Mouse (Mus musculus): Measurements from ENCODE around the gene Rab3d. TPM values are rescaled to one million over a fixed set of nuclear protein-coding genes. Genes with fewer than 3 reads are reported as not detected.

Gene Rab3d
- polyA plus RNA-seq, 1 experiment from 2014 or later = 5.2 TPM

DNA sequence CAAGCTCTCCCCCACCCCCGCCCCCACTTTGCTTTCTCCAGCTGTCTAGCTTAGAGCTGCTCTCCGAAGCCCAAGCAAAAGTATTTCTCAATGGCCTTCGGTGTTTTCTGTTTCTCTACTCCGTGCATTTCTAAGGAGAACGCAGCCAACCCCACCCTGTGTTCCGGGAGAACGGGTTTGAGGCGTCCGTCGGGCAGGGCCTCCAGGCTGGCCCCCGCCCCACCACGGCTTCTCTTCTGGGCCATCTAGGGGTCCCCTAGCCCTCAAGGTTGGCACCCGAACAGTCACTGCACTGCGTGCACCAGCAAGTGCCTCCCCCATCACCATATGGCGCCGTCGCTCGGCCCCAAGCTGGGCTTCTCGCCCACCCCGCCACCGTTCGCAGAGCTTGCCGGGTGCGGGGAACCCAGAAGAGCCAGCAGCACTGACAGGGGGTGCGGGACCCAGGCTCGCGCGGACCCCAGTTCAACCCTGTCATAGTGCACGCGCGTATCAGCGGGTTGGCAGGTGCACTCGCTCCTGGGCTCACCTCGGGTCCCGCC is 428 bp downstream of the Rab3d start:
- DNase-seq (ENCODE audit: low spot score) = no peak
- WGBS = 2% methylated on average over 35 of the region's 35 CpGs
- Histone ChIP-seq H3K4me1 (ENCODE audit: control insufficient read depth, insufficient read depth, low read length) (peaks cover 5% of the 10 kb centered on the region), H3K36me3 (ENCODE audit: control insufficient read depth, insufficient read depth, low read length) (no peaks in the 10 kb centered on the region), H3K27me3 (ENCODE audit: control insufficient read depth, insufficient read depth, low read length) (peaks cover 12% of the 10 kb centered on the region), H3K4me3 (ENCODE audit: low read depth, low read length) (peak overlapping the region; percentile 60), H3K27ac (replicated peaks; ENCODE audit: low read depth, low read length) (no peak overlapping the region), H3K9me3 (ENCODE audit: control insufficient read depth, low read length) (no peaks in the 10 kb centered on the region), H3K4me2 (ENCODE audit: low read depth, severe bottlenecking) (peak overlapping the region; percentile 97), H3K9ac (ENCODE audit: low read length) (peak overlapping the region; percentile 53; the same call in 1 of the 2 replicates)
- ATAC-seq (ENCODE audit: insufficient number of reproducible peaks, low FRiP score, low TSS enrichment, low read depth) = no peak; the same call in 1 of the 2 replicates

DNA sequence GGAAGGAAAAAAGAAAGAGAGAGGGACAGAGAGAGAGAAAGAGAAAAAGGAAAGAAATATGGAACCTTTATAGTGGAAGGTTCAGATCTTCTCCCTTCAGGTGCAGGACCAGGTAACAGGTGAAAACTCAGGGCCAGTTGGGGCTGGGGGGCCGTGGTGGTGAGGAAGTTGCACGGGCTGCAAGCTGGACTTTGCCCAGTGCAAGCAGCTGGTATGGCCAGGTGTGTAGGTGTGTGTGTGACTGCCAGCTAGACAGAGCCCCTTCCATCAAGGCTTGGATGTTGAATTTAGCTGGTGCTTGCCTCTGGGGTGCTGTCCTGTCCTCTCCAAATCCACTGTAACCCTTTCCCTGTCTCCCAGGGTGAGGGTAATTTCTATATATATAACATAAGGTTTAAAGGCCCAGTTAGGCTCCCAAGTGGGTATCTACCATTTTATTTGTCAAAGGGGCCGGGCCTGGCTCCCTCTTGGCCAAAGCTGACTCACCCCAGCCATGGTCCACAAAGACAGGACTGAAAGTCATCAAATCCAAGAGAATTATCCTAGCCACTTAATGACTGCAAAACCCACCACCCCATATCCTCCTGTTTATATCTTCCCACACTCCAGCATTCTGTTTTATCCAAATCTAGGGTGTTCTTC is 1.0 kb downstream of the Rab3d start:
- H3K36me3 ChIP-seq (ENCODE audit: control insufficient read depth, insufficient read depth, low read length) = no peaks in the 10 kb centered on the region
- 53% methylated on average over 3 of the region's 3 CpGs for WGBS

DNA sequence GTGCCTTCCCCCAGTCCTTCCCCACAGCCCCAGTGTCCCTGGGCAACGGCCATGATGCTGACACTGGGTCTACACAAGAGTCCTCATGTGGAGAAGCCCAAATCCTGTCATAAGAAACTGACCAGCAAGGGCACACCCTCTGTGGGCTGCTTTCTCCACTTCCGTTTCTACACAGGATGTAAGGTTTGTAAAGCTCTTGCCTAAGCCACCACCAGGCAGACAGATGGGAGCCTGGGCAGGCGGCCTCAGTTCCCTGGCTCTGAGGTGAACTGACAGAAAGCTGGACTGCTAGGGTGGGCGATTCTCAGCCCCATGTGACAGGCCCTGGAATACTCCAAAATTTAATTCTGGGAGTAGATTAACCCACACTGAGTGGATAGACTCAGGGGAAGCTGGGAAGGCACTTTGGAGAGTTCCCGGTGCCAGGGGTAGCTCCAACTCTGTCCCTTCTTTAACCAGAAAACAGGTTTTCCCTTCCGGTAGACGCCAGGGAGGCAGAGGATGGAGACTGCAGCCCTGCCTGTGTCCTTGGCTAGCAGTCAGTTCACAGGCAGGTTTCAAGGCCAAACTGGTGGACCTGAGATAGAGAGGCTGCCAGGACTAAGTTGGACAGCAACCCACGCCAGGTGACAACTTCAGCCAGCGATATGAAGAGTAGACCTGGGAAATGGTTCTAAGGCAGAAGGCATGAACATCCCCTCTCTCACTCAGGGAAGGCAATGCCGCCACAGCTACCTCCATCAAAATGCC is 8.3 kb downstream of the Rab3d start:
- 76% methylated on average over 10 of the region's 10 CpGs for WGBS
- DNase-seq (ENCODE audit: low spot score) (no peak), ATAC-seq (ENCODE audit: insufficient number of reproducible peaks, low FRiP score, low TSS enrichment, low read depth) (no peak)
- no peaks in the 10 kb centered on the region for H3K36me3 ChIP-seq (ENCODE audit: control insufficient read depth, insufficient read depth, low read length)
- H3K4me2 ChIP-seq (ENCODE audit: low read depth, severe bottlenecking) = no peak overlapping the region
- H3K9me3 ChIP-seq (ENCODE audit: control insufficient read depth, low read length) = no peaks in the 10 kb centered on the region; the same call in 1 of the 2 replicates
- no peak overlapping the region for H3K9ac ChIP-seq (ENCODE audit: low read length)
- H3K4me1 ChIP-seq (ENCODE audit: control insufficient read depth, insufficient read depth, low read length) = no peaks in the 10 kb centered on the region
- H3K27me3 ChIP-seq (ENCODE audit: control insufficient read depth, insufficient read depth, low read length) = no peaks in the 10 kb centered on the region
- H3K4me3 ChIP-seq (ENCODE audit: low read depth, low read length) = no peak overlapping the region
- no peak overlapping the region for H3K27ac ChIP-seq (replicated peaks; ENCODE audit: low read depth, low read length)

More for the DNA sequence above, 1.0 kb downstream of the Rab3d start:
- no peak for ATAC-seq (ENCODE audit: insufficient number of reproducible peaks, low FRiP score, low TSS enrichment, low read depth)
- no peak overlapping the region for H3K4me3 ChIP-seq (ENCODE audit: low read depth, low read length)
- H3K4me2 ChIP-seq (ENCODE audit: low read depth, severe bottlenecking) = peak overlapping the region; percentile 97
- H3K9me3 ChIP-seq (ENCODE audit: control insufficient read depth, low read length) = no peaks in the 10 kb centered on the region; the same call in 1 of the 2 replicates
- H3K9ac ChIP-seq (ENCODE audit: low read length) = no peak overlapping the region
- peaks cover 5% of the 10 kb centered on the region for H3K4me1 ChIP-seq (ENCODE audit: control insufficient read depth, insufficient read depth, low read length)
- H3K27me3 ChIP-seq (ENCODE audit: control insufficient read depth, insufficient read depth, low read length) = peaks cover 12% of the 10 kb centered on the region
- H3K27ac ChIP-seq (replicated peaks; ENCODE audit: low read depth, low read length) = no peak overlapping the region
- DNase-seq (ENCODE audit: low spot score) = no peak

DNA sequence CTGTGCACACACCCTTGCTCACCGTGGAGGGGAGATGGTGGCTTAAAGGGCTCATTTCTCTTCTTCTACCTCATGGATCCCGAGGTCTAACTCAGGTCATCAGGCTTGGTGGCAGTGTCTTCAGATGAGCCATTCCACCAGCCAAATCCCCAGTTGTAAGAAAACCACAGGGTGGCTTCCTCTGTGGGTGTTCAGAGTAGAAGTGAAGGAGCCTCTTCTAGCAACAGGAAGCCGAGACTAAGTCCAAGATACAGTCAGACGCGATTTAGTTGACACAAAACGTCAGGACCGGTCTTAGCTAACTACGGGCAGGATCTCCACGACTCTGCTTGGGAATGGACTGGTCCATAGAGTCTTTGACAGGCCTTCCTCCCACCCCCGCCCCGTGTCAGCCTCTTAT is 9.8 kb downstream of the Rab3d start:
- WGBS = 81% methylated on average over 11 of the region's 11 CpGs
- H3K4me2 ChIP-seq (ENCODE audit: low read depth, severe bottlenecking) = no peak overlapping the region
- DNase-seq (ENCODE audit: low spot score) (no peak), ATAC-seq (ENCODE audit: insufficient number of reproducible peaks, low FRiP score, low TSS enrichment, low read depth) (no peak)
- H3K9me3 ChIP-seq (ENCODE audit: control insufficient read depth, low read length) = no peaks in the 10 kb centered on the region; the same call in 1 of the 2 replicates
- H3K4me3 ChIP-seq (ENCODE audit: low read depth, low read length) = no peak overlapping the region
- H3K27ac ChIP-seq (replicated peaks; ENCODE audit: low read depth, low read length) = no peak overlapping the region
- no peak overlapping the region for H3K9ac ChIP-seq (ENCODE audit: low read length)
- no peaks in the 10 kb centered on the region for H3K4me1 ChIP-seq (ENCODE audit: control insufficient read depth, insufficient read depth, low read length)
- no peaks in the 10 kb centered on the region for H3K27me3 ChIP-seq (ENCODE audit: control insufficient read depth, insufficient read depth, low read length)
- no peaks in the 10 kb centered on the region for H3K36me3 ChIP-seq (ENCODE audit: control insufficient read depth, insufficient read depth, low read length)

DNA sequence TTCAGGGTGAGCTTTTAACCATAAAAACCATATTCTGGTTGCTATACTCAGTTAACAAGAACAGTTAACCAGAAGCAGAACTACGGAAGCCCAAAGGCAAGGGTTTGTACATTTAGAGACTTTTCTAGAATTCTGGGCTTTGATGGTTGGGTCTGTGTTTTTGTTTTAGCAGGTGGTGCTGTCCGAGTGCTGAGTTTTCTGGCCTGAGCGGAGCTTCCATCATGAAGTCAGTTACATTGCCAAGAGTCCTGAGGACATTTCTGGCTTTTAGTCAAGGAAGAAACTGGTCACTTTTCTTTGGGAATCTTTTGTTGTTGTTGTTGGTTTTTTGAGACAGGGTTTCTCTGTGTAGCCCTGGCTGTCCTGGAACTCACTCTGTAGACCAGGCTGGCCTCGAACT is 14.0 kb downstream of the Rab3d start:
- Histone ChIP-seq H3K4me1 (ENCODE audit: control insufficient read depth, insufficient read depth, low read length) (no peaks in the 10 kb centered on the region), H3K36me3 (ENCODE audit: control insufficient read depth, insufficient read depth, low read length) (no peaks in the 10 kb centered on the region), H3K4me3 (ENCODE audit: low read depth, low read length) (no peak overlapping the region), H3K4me2 (ENCODE audit: low read depth, severe bottlenecking) (no peak overlapping the region), H3K27me3 (ENCODE audit: control insufficient read depth, insufficient read depth, low read length) (no peaks in the 10 kb centered on the region), H3K9ac (ENCODE audit: low read length) (no peak overlapping the region), H3K27ac (replicated peaks; ENCODE audit: low read depth, low read length) (no peak overlapping the region), H3K9me3 (ENCODE audit: control insufficient read depth, low read length) (no peaks in the 10 kb centered on the region)
- no peak for DNase-seq (ENCODE audit: low spot score)
- no peak for ATAC-seq (ENCODE audit: insufficient number of reproducible peaks, low FRiP score, low TSS enrichment, low read depth)
- 90% methylated on average over 4 of the region's 4 CpGs for WGBS

DNA sequence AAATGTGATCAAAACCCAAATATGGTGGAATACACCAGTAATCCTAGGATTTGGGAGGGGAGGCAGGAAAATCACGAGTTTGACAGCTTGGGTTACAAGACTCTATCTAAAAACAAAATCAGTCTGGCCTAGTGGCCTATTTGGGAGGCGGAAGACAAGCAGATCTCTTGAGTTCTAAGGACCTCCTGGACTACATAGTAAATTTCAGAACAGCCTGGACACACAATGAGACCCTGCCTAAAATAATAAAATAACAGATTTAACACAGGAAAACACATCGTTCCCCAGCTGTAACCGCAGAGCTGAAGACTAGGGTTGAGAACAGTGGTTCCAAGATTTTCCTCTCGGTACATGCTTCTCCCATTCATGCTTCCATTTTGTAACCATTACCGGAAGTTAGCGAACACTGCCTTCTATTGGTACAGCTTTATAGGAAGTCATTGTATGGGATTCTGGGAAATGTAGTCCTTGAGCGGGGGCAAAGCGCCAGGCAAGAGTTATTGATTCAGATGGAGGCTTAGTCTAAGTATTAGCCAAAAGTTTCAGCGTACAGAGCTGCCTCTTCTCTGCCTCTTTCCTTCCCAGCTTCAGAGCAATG is 16.7 kb downstream of the Rab3d start:
- Histone ChIP-seq H3K27me3 (ENCODE audit: control insufficient read depth, insufficient read depth, low read length) (0 out of 2 replicates have a peak, but pooled peaks cover 2% of the 10 kb centered on the region), H3K27ac (replicated peaks; ENCODE audit: low read depth, low read length) (no peak overlapping the region), H3K36me3 (ENCODE audit: control insufficient read depth, insufficient read depth, low read length) (no peaks in the 10 kb centered on the region), H3K9me3 (ENCODE audit: control insufficient read depth, low read length) (no peaks in the 10 kb centered on the region), H3K9ac (ENCODE audit: low read length) (peak overlapping the region; percentile 27), H3K4me3 (ENCODE audit: low read depth, low read length) (peak overlapping the region; percentile 31), H3K4me2 (ENCODE audit: low read depth, severe bottlenecking) (peak overlapping the region; percentile 48), H3K4me1 (ENCODE audit: control insufficient read depth, insufficient read depth, low read length) (no peaks in the 10 kb centered on the region)
- DNase-seq (ENCODE audit: low spot score) (peak; percentile 63), ATAC-seq (ENCODE audit: insufficient number of reproducible peaks, low FRiP score, low TSS enrichment, low read depth) (peak; percentile 79)
- 19% methylated on average over 10 of the region's 10 CpGs for WGBS

DNA sequence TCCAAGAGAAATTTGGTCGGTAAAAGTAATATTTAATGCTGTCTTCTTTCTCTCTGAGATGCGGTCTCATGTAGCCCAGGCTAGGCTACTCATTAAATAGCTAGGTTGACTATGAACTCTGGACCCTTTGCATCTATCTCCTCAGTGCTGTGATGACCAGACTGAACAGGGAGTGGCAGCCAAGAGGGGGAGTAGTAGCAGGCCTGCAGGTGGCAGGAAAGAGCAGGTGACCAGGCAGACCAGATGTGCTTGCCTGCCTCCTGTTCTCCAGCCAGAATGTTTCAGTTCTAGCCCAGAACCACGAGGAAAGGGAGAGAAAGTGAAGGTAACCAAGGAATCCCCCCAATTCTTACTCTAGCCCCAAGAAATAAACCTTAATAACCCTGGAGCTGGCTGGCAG is 28.8 kb downstream of the Rab3d start:
- H3K27me3 ChIP-seq (ENCODE audit: control insufficient read depth, insufficient read depth, low read length) = no peaks in the 10 kb centered on the region
- DNase-seq (ENCODE audit: low spot score) = no peak

DNA sequence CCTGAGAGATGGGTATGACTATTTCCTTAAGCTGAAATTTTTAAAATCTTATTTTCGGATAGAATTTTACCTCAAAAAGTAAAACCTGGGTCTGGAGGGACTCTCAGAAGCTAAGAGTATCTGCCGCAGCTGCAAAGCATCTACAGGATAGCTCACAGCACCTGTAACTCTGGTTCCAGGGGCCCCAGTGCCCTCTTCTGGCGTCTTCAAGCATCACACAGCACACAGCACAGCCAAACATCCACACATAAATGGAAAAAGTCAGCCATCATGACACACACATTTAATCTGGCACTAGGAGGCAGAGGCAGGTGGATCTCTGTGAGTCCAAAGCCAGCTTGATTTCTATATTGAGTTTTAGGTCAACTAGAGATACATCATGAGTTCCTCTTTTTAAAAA is 41.4 kb downstream of the Rab3d start:
- ATAC-seq (ENCODE audit: insufficient number of reproducible peaks, low FRiP score, low TSS enrichment, low read depth) (no peak), DNase-seq (ENCODE audit: low spot score) (no peak)
- H3K9me3 ChIP-seq (ENCODE audit: control insufficient read depth, low read length) = no peaks in the 10 kb centered on the region
- no peak overlapping the region for H3K9ac ChIP-seq (ENCODE audit: low read length)
- no peak overlapping the region for H3K4me3 ChIP-seq (ENCODE audit: low read depth, low read length)
- 0 out of 2 replicates have a peak, but pooled peaks cover 2% of the 10 kb centered on the region for H3K27me3 ChIP-seq (ENCODE audit: control insufficient read depth, insufficient read depth, low read length)
- H3K4me2 ChIP-seq (ENCODE audit: low read depth, severe bottlenecking) = no peak overlapping the region
- whole genome bisulfite sequencing = 56% methylated on average over 3 of the region's 3 CpGs
- H3K27ac ChIP-seq (replicated peaks; ENCODE audit: low read depth, low read length) = no peak overlapping the region
- no peaks in the 10 kb centered on the region for H3K36me3 ChIP-seq (ENCODE audit: control insufficient read depth, insufficient read depth, low read length)
- no peaks in the 10 kb centered on the region for H3K4me1 ChIP-seq (ENCODE audit: control insufficient read depth, insufficient read depth, low read length)

More for the DNA sequence above, 28.8 kb downstream of the Rab3d start:
- no peak overlapping the region for H3K9ac ChIP-seq (ENCODE audit: low read length)
- H3K4me1 ChIP-seq (ENCODE audit: control insufficient read depth, insufficient read depth, low read length) = no peaks in the 10 kb centered on the region
- H3K4me3 ChIP-seq (ENCODE audit: low read depth, low read length) = no peak overlapping the region
- no peak for ATAC-seq (ENCODE audit: insufficient number of reproducible peaks, low FRiP score, low TSS enrichment, low read depth)
- H3K9me3 ChIP-seq (ENCODE audit: control insufficient read depth, low read length) = no peaks in the 10 kb centered on the region
- WGBS = 59% methylated on average over 3 of the region's 3 CpGs
- H3K4me2 ChIP-seq (ENCODE audit: low read depth, severe bottlenecking) = no peak overlapping the region
- no peak overlapping the region for H3K27ac ChIP-seq (replicated peaks; ENCODE audit: low read depth, low read length)
- no peaks in the 10 kb centered on the region for H3K36me3 ChIP-seq (ENCODE audit: control insufficient read depth, insufficient read depth, low read length)
